Mouse (Mus musculus) heart, embryonic 14.5 days (tissue): ENCODE results near the gene 4930447C04Rik. TPM values are rescaled to one million over a fixed set of nuclear protein-coding genes. Genes with fewer than 3 reads are reported as not detected.

Experiments
- ATAC-seq: fragments of 200-750 bp; cut with Nextera tagmentation; 2 replicates; pipeline ENCODE4 v1.8.0; 2017; ENCODE audit warnings: low read depth, moderate TSS enrichment; ENCODE audit not compliant: insufficient number of reproducible peaks, insufficient read depth, low FRiP score
- H3K27ac ChIP-seq, 2 experiments: fragments of 200-500 bp in 1 of 2; fragments of 300-500 bp in 1 of 2; sonication (generic) in 1 of 2; replicated peaks in 1 of 2; 2 replicates each; pipeline ENCODE4 v1.5.1; 2012 to 2014; ENCODE audit warnings: low read depth in 2 of 2, low read length in 2 of 2, control low read depth in 1 of 2, mild to moderate bottlenecking in 1 of 2, mixed read lengths in 1 of 2; ENCODE audit not compliant: control insufficient read depth in 1 of 2, insufficient read depth in 1 of 2
- H3K27me3 ChIP-seq: fragments of 300-500 bp; sonication (generic); 2 replicates; pipeline ENCODE4 v1.6.1; 2014; ENCODE audit warnings: mild to moderate bottlenecking, low read length, control low read depth; ENCODE audit not compliant: control insufficient read depth, insufficient read depth
- H3K36me3 ChIP-seq: fragments of 300-500 bp; sonication (generic); 2 replicates; pipeline ENCODE4 v1.6.1; 2014; ENCODE audit warnings: mild to moderate bottlenecking, control low read depth, low read length, mixed read lengths; ENCODE audit not compliant: control insufficient read depth, insufficient read depth
- H3K4me1 ChIP-seq, 2 experiments: fragments of 200-500 bp in 1 of 2; fragments of 300-500 bp in 1 of 2; sonication (generic) in 1 of 2; 2 replicates each; pipeline ENCODE4 v1.6.1; 2012 to 2014; ENCODE audit warnings: low read length in 2 of 2, control low read depth in 1 of 2, mixed read lengths in 1 of 2; ENCODE audit not compliant: control insufficient read depth in 2 of 2, insufficient read depth in 2 of 2
- H3K4me2 ChIP-seq: fragments of 300-500 bp; sonication (generic); 2 replicates; pipeline ENCODE4 v1.6.1; 2014; ENCODE audit warnings: mild to moderate bottlenecking, low read length
- H3K4me3 ChIP-seq, 2 experiments: fragments of 200-500 bp in 1 of 2; fragments of 300-500 bp in 1 of 2; sonication (generic) in 1 of 2; 2 replicates each; pipeline ENCODE4 v1.5.1; 2012 to 2014; ENCODE audit warnings: low read length in 2 of 2, mild to moderate bottlenecking in 2 of 2, control low read depth in 1 of 2, low read depth in 1 of 2, moderate library complexity in 1 of 2; ENCODE audit not compliant: control insufficient read depth in 1 of 2, insufficient read depth in 1 of 2
- H3K9ac ChIP-seq: fragments of 300-500 bp; sonication (generic); 2 replicates; pipeline ENCODE4 v1.6.1; 2014; ENCODE audit warnings: mild to moderate bottlenecking, low read length
- H3K9me3 ChIP-seq: fragments of 300-500 bp; sonication (generic); 2 replicates; pipeline ENCODE4 v1.6.1; 2016; ENCODE audit warnings: low read length, control low read depth; ENCODE audit not compliant: control insufficient read depth
- WGBS: fragments of 180-500 bp; shearing (Covaris S2); extraction: QIAGEN DNeasy Blood & Tissue Kit; methylation state at CpG from one replicate; pipeline ENCODE4 v1.1.7; 2014; 5-methylcytosine and 5-hydroxymethylcytosine counted together
- polyA plus RNA-seq: library from polyadenylated mRNA; unstranded; fragments of >200 nt; fragmentation: Nextera tagmentation; extraction: Ambion mirVana; gene quantifications from 2 replicates; pipeline ENCODE4 v1.2.1, GENCODE M21; 2014

4930447C04Rik gene
- polyA plus RNA-seq, 1 experiment from 2014 or later = 1.6 TPM

GRCm38 (mm10) chr12:72834773-72835517 lies 105.6 kb downstream of the 4930447C04Rik start:
- H3K4me1 ChIP-seq = peaks cover 6 to 7% of the 10 kb centered on the region in 2 experiments; a peak in 3 of 4 replicates
- 71% methylated on average over 14 of the region's 14 CpGs for WGBS
- no peak overlapping the region for H3K9ac ChIP-seq
- no peaks in the 10 kb centered on the region for H3K36me3 ChIP-seq
- H3K27ac ChIP-seq = no peak overlapping the region
- H3K27me3 ChIP-seq = peaks cover 29% of the 10 kb centered on the region
- no peak for ATAC-seq
- H3K9me3 ChIP-seq = no peaks in the 10 kb centered on the region
- H3K4me3 ChIP-seq = no peak overlapping the region
- H3K4me2 ChIP-seq = no peak overlapping the region

DNA sequence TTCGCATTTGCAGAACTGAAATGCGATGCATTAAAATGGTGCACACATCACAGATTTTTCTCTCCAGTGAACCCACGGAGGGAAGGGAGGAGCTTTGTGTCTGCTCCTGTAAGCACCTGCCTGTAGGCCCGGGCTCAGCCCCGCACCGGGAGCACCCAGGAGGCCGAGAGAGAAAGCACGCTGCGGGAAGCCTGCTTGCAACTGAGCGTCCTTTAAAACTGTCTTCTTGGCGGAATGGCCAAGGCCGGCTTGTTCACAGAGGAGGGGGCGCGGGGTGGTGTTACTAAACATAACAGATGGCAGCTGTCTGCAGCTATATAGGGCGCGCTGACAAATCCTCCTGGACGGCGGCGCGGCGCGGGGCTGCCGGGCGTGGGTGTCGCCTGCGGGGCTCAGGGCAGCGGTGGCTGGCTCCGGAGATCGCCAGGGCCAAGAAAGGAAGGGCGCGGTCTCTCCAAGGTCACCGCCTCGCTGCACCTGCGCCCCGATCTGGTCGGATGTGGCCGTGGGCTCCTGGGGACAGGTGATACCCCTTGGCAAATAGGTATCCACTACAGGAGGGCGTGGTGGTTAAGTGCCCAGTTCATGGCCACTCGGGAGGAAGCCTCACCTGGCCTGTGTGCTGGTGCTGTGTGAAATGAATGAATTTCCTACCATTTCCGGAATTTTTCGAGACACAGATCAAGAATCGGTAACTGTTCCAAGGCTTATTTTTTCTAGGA lies 108.7 kb downstream of the 4930447C04Rik start:
- Histone ChIP-seq H3K27ac (no peak overlapping the region), H3K4me2 (peak overlapping the region; percentile 84), H3K4me3 (peak overlapping the region; percentile 45 to 47), H3K27me3 (peaks cover 30% of the 10 kb centered on the region), H3K9me3 (no peaks in the 10 kb centered on the region), H3K9ac (peak overlapping the region; percentile 70), H3K36me3 (no peaks in the 10 kb centered on the region), H3K4me1 (peaks cover 6 to 7% of the 10 kb centered on the region in 2 experiments; a peak in 3 of 4 replicates)
- no peak for ATAC-seq
- 8% methylated on average over 42 of the region's 42 CpGs for WGBS

Other genes starting within 250 kb of the 4930447C04Rik start
- gene Ppm1a, start 183.3 kb downstream of the 4930447C04Rik start, polyA plus RNA-seq = 64.1 and 75.9 TPM in 2 replicates
- not detected in 2 replicates for gene Six6, start 882 bp downstream of the 4930447C04Rik start, polyA plus RNA-seq
- 0.09 and 0.27 TPM in 2 replicates for gene Six1, start 113.1 kb upstream of the 4930447C04Rik start, polyA plus RNA-seq
- gene Six4, start 172.7 kb upstream of the 4930447C04Rik start, polyA plus RNA-seq = 1.2 and 1.4 TPM in 2 replicates
- gene Mnat1, start 182.9 kb upstream of the 4930447C04Rik start, polyA plus RNA-seq = 28.2 and 28.8 TPM in 2 replicates